Mouse (Mus musculus) C2C12 (cell line): ENCODE data around the gene Cnot4.

Experiments
- CEBPB ChIP-seq: IDR thresholded peaks from one replicate; pipeline ENCODE4 v1.6.1; 2011; ENCODE audit warnings: low read depth, mild to moderate bottlenecking, control low read depth, moderate library complexity
- CTCF ChIP-seq: IDR thresholded peaks from one replicate; pipeline ENCODE4 v1.5.1; 2011; ENCODE audit not compliant: control insufficient read depth, insufficient read depth, insufficient read length
- FOSL1 ChIP-seq: IDR thresholded peaks from one replicate; pipeline ENCODE4 v1.8.0; 2011; ENCODE audit warnings: mild to moderate bottlenecking, low read length; ENCODE audit not compliant: poor library complexity, insufficient read depth, severe bottlenecking
- MAX ChIP-seq: IDR thresholded peaks from one replicate; pipeline ENCODE4 v1.6.1; 2011; ENCODE audit warnings: mild to moderate bottlenecking, control low read depth
- MYOD1 ChIP-seq: IDR thresholded peaks from one replicate; pipeline ENCODE4 v1.6.1; 2011; ENCODE audit warnings: low read depth; ENCODE audit not compliant: control insufficient read depth, insufficient read length

- TF ChIP-seq CTCF (no peak), CEBPB (no peak), FOSL1 (no peak), MAX (no peak), MYOD1 (no peak)
Measured at GRCm38 (mm10) chr6:35102457-35102856, 31.1 kb downstream of the Cnot4 start.
